Mouse (Mus musculus) limb, embryonic 12.5 days (tissue): ENCODE results near the gene Rab31. TPM values are rescaled to one million over a fixed set of nuclear protein-coding genes. Genes with fewer than 3 reads are reported as not detected.

Experiments
- ATAC-seq: fragments of 200-750 bp; cut with Nextera tagmentation; 2 replicates; pipeline ENCODE4 v1.8.0; 2017; ENCODE audit warnings: low read depth, moderate TSS enrichment; ENCODE audit not compliant: insufficient number of reproducible peaks, insufficient read depth, low FRiP score, low TSS enrichment
- H3K27ac ChIP-seq: fragments of 300-500 bp; sonication (generic); 2 replicates; pipeline ENCODE4 v1.5.1; 2016; ENCODE audit warnings: mild to moderate bottlenecking, moderate library complexity
- H3K27me3 ChIP-seq: fragments of 300-500 bp; sonication (generic); 2 replicates; pipeline ENCODE4 v1.6.1; 2016; ENCODE audit warnings: mild to moderate bottlenecking, moderate library complexity
- H3K36me3 ChIP-seq: fragments of 300-500 bp; sonication (generic); 2 replicates; pipeline ENCODE4 v1.6.1; 2016; ENCODE audit warnings: mild to moderate bottlenecking, moderate library complexity
- H3K4me1 ChIP-seq: fragments of 300-500 bp; sonication (generic); replicated peaks from 2 replicates; pipeline ENCODE4 v1.6.1; 2016
- H3K4me2 ChIP-seq: fragments of 300-500 bp; sonication (generic); 2 replicates; pipeline ENCODE4 v1.6.1; 2016; ENCODE audit warnings: mild to moderate bottlenecking, moderate library complexity
- H3K4me3 ChIP-seq: fragments of 300-500 bp; sonication (generic); replicated peaks from 2 replicates; pipeline ENCODE4 v1.5.1; 2016; ENCODE audit warnings: mild to moderate bottlenecking
- H3K9ac ChIP-seq: fragments of 300-500 bp; sonication (generic); replicated peaks from 2 replicates; pipeline ENCODE4 v1.6.1; 2016; ENCODE audit warnings: mild to moderate bottlenecking, moderate library complexity
- H3K9me3 ChIP-seq: fragments of 300-500 bp; sonication (generic); 2 replicates; pipeline ENCODE4 v1.6.1; 2016; ENCODE audit warnings: mild to moderate bottlenecking, moderate library complexity
- WGBS: fragments of 180-500 bp; shearing (Covaris S2); methylation state at CpG from one replicate; pipeline ENCODE4 v1.1.7; 2016; 5-methylcytosine and 5-hydroxymethylcytosine counted together
- polyA plus RNA-seq: library from polyadenylated mRNA; unstranded; fragments of >200 nt; fragmentation: Nextera tagmentation; extraction: Ambion mirVana; gene quantifications from 2 replicates; pipeline ENCODE4 v1.2.1, GENCODE M21; 2016

The Rab31 gene
- polyA plus RNA-seq, 1 experiment from 2014 or later, result 54.0 TPM

DNA sequence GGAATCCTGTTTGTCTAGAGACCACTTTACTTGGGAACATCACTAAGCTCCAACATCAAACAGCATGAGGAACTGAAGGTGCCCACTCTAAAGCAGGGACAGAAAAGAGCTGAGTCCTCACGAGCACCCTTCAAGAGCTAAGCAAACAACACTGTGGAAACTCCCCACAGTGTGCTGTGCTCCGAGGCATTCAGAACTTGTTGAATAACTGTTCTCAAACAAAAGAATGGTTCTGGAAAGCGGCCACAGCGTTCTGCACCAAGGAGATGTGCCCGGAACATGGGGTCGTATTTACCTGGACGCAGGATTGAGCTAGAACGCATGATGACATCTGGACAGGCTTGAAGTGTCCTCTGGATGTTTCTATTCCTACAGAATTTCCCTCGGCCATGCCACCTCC, 114.6 kb downstream of the Rab31 start:
- no peaks in the 10 kb centered on the region for H3K9me3 ChIP-seq
- no peaks in the 10 kb centered on the region for H3K36me3 ChIP-seq
- H3K27ac ChIP-seq, result no peak overlapping the region
- no peak overlapping the region for H3K4me2 ChIP-seq
- H3K27me3 ChIP-seq, result no peaks in the 10 kb centered on the region
- ATAC-seq, result no peak
- H3K4me3 ChIP-seq, result no peak overlapping the region
- 95% methylated on average over 9 of the region's 9 CpGs for WGBS
- H3K4me1 ChIP-seq, result no peaks in the 10 kb centered on the region
- no peak overlapping the region for H3K9ac ChIP-seq

DNA sequence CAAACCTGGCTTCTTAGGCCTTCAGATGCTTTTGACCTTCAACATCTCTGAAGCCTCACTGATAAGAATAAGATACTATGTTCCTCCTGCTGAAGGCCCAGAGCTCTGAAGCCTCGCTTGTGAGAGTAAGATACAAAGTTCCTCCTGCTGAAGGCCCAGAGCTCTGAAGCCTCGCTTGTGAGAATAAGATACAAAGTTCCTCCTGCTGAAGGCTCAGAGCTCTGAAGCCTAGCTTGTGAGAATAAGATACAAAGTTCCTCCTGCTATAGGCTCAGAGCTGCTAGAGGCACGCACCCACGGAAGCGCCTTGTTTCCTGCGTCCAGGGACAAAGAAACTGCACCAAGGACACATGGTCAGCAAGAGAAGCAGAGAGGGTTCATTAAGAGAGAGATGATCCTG, 115.8 kb downstream of the Rab31 start:
- H3K9me3 ChIP-seq, result no peaks in the 10 kb centered on the region
- no peak overlapping the region for H3K4me2 ChIP-seq
- H3K36me3 ChIP-seq, result peaks cover 7% of the 10 kb centered on the region; the same call in 1 of the 2 replicates
- no peak for ATAC-seq
- no peak overlapping the region for H3K4me3 ChIP-seq
- no peak overlapping the region for H3K9ac ChIP-seq
- H3K4me1 ChIP-seq, result no peaks in the 10 kb centered on the region
- 93% methylated on average over 6 of the region's 6 CpGs for WGBS
- H3K27ac ChIP-seq, result no peak overlapping the region
- H3K27me3 ChIP-seq, result no peaks in the 10 kb centered on the region

DNA sequence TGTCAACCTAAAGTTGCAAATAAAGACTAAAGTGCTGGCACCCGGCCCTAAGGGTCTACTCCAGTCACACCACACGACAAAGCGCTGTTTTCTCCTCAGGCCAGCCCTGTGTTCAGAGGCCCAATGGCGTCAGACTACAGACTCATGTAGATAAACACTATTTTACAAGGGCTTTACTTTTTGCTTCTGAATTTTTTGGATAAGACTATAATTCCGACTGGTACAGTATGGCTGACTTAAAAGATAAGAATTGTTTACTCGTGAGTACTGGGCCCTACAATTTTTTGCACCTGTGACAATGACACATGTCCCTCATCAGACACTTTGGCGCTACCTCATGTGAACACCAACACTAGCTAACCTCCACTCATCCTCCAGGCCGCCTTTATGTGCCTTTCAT, 116.5 kb downstream of the Rab31 start:
- no peak for ATAC-seq
- no peak overlapping the region for H3K27ac ChIP-seq
- no peaks in the 10 kb centered on the region for H3K9me3 ChIP-seq
- no peak overlapping the region for H3K4me2 ChIP-seq
- no peaks in the 10 kb centered on the region for H3K4me1 ChIP-seq
- WGBS, result 89% methylated on average over 8 of the region's 8 CpGs
- H3K36me3 ChIP-seq, result peaks cover 11% of the 10 kb centered on the region; the same call in 1 of the 2 replicates
- H3K4me3 ChIP-seq, result no peak overlapping the region
- no peak overlapping the region for H3K9ac ChIP-seq
- H3K27me3 ChIP-seq, result no peaks in the 10 kb centered on the region

DNA sequence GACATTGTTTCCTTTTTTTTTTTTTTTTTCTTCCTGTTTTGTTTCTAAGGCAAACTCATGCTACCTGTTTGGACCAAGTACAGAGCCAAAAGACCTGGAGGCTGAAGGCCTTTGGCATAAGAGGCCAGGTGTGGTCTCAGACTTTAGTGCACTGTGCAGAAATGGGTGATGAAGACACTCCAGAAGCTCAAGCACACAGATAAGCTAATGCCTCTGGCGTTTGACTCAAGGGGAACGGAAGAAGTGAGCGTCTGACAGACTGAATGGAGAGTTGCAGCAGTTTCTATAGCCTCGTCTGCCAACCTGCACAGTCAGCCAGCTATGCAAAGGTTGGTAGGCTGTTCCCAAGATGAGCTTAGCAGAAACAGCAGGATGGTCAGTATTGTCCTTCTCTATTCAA, 116.9 kb downstream of the Rab31 start:
- Histone ChIP-seq H3K27me3 (no peaks in the 10 kb centered on the region), H3K9me3 (no peaks in the 10 kb centered on the region), H3K4me2 (no peak overlapping the region), H3K4me1 (no peaks in the 10 kb centered on the region), H3K4me3 (no peak overlapping the region), H3K27ac (no peak overlapping the region), H3K36me3 (peaks cover 11% of the 10 kb centered on the region; the same call in 1 of the 2 replicates), H3K9ac (no peak overlapping the region)
- no peak for ATAC-seq
- WGBS, result 90% methylated on average over 4 of the region's 4 CpGs

DNA sequence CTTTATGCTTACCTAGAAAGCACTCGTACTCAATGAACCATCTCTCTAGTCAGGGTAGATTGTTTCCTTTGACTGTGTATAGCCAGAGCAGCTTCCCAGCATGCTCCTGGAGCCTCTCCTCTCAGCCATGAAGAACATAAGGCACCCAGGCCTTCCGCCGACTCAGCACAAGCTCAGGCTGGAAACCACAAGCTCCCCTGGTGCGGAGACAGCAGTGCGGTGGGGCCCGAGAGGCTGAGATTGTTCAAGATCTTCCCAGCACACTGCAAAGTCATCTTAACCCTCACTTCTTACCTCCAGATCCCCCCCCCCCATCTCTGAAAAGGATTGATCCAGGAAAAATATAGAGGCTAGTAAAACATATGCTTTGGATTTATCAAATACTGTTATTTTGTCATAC, 122.0 kb downstream of the Rab31 start:
- Histone ChIP-seq H3K36me3 (peaks cover 11% of the 10 kb centered on the region; the same call in 1 of the 2 replicates), H3K4me3 (no peak overlapping the region), H3K4me1 (no peaks in the 10 kb centered on the region), H3K9ac (no peak overlapping the region), H3K4me2 (no peak overlapping the region), H3K27me3 (no peaks in the 10 kb centered on the region), H3K27ac (no peak overlapping the region), H3K9me3 (no peaks in the 10 kb centered on the region)
- WGBS, result 90% methylated on average over 6 of the region's 6 CpGs
- no peak for ATAC-seq

DNA sequence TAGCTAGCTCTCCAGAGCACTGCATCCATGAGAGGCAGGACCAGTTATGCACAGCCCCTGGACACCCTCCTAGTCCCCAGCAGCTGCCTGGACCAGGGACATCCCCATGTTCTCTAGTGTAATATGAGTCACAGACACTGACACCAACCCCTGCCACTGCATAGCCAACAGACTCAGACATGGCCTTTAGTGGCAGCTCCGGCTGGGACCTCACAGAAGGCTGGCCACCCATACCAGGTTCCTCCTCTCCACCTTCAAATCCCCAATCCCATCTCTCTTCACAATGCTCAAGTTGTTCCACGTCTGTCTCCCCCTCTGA, 123.4 kb downstream of the Rab31 start:
- Histone ChIP-seq H3K9ac (no peak overlapping the region), H3K4me1 (no peaks in the 10 kb centered on the region), H3K4me2 (no peak overlapping the region), H3K27ac (no peak overlapping the region), H3K9me3 (no peaks in the 10 kb centered on the region), H3K4me3 (no peak overlapping the region), H3K27me3 (no peaks in the 10 kb centered on the region), H3K36me3 (peaks cover 11% of the 10 kb centered on the region; the same call in 1 of the 2 replicates)
- 90% methylated on average over 2 of the region's 2 CpGs for WGBS
- no peak for ATAC-seq

DNA sequence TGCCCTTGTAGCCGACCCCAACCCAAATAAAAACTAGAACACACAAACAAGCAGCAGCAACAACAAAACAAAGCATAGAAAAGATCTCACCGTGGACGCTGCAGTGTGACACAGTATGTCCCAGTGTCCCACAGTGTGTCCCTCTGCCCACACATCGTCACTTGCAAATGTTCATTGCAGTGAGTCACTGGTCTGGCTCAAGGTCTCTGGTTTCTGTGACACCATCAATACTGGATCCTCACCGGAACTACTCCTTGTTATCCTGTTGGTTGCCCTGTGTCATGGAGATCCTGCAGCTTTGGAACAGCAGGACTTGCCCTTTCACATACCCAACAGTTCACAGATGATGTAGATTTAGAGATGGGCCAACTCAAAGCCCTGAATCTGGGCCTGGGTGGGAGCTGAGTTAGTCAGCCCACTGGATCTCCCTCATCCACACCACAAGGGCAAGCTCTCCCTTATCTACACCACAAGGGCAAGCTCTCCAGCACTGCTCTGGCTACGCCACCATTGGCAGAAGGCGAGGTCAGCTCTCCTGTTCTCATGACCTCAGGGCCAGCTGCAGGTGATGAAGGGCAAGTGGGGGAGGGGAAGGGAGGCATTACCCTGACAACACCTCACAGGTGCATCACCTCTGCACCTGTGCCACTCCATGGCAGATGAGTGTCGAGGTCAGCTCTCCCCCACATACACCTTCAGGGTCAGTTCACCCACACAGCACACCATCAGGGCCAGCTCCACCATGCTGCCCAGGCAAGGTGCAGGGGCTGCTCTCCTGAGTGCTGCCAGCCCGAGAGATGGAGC, 124.0 kb downstream of the Rab31 start:
- no peak for ATAC-seq

DNA sequence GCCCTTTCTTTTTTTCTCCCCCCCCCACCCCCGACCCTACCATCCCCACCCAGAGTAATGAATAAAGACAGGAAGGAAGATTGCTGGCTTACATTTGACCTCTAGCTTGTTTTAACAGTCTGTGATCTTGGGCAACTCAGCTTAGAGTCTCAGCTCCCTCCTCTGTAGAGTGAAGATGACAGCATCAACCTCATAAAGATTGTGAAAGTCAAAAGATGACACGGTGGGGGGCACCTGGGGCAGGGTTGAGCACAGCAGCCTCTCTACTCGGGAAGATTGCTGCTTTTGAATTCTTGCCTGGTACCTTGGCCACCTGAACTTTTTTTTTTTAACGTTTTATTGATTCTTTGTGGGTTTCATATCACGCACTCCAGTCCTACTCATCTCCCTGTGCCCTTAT, 124.6 kb downstream of the Rab31 start:
- Histone ChIP-seq H3K36me3 (peaks cover 11% of the 10 kb centered on the region; the same call in 1 of the 2 replicates), H3K4me1 (peaks cover 8% of the 10 kb centered on the region), H3K9me3 (no peaks in the 10 kb centered on the region), H3K9ac (no peak overlapping the region), H3K4me3 (no peak overlapping the region), H3K27ac (no peak overlapping the region), H3K27me3 (no peaks in the 10 kb centered on the region), H3K4me2 (no peak overlapping the region)
- 66% methylated on average over 5 of the region's 5 CpGs for WGBS
- no peak for ATAC-seq

More for the DNA sequence above, 124.0 kb downstream of the Rab31 start:
- no peak overlapping the region for H3K4me3 ChIP-seq
- H3K36me3 ChIP-seq, result peaks cover 11% of the 10 kb centered on the region; the same call in 1 of the 2 replicates
- H3K4me2 ChIP-seq, result no peak overlapping the region
- no peaks in the 10 kb centered on the region for H3K27me3 ChIP-seq
- H3K27ac ChIP-seq, result no peak overlapping the region
- H3K9me3 ChIP-seq, result no peaks in the 10 kb centered on the region
- 83% methylated on average over 9 of the region's 9 CpGs for whole genome bisulfite sequencing
- H3K9ac ChIP-seq, result no peak overlapping the region
- peaks cover 2% of the 10 kb centered on the region for H3K4me1 ChIP-seq

DNA sequence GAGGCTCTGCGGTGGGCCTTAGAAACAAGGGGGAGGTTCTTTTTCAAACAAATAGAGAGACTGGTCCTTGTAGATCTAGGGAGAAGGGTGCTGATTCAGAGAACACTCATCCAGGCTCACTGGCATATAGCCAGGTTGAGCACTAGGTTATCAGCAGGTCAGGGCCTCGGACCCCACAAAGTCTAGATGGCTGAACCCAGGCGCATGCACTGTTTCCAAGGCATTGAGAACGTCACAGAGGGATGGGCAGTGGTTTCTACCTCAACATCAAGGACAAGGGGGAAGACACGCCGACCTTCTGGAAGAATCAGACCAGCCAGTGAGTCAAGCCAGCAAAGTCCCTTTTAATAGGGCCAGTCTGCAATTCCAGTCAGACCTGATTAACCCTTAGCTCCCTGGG, 125.3 kb downstream of the Rab31 start:
- Histone ChIP-seq H3K27ac (no peak overlapping the region), H3K27me3 (no peaks in the 10 kb centered on the region), H3K4me3 (no peak overlapping the region), H3K9me3 (no peaks in the 10 kb centered on the region), H3K4me1 (peaks cover 14% of the 10 kb centered on the region), H3K4me2 (no peak overlapping the region), H3K9ac (no peak overlapping the region), H3K36me3 (peaks cover 8% of the 10 kb centered on the region; the same call in 1 of the 2 replicates)
- WGBS, result 81% methylated on average over 6 of the region's 6 CpGs
- ATAC-seq, result no peak

DNA sequence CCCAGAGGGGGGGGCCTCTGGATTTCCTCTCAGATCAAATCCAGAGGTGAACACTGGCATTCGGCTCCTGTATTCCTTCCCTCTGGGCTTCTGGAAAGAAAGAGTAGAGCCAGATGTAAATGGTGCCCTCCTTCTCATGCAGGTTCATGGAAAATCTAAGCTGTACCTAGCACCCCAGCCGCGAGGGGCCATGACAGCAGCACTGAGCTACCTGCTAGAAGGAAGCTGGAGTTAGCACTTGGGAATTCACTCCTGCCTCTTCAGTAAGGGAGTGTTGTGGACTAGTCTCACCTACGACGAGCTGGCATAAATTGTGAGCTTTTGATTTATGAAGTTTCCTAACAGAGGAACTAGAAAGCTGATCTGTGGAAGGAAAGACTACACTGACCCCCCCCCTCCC, 129.0 kb downstream of the Rab31 start:
- H3K4me2 ChIP-seq, result no peak overlapping the region
- no peak overlapping the region; the same call in 1 of the 2 replicates for H3K27ac ChIP-seq
- WGBS, result 69% methylated on average over 5 of the region's 5 CpGs

DNA sequence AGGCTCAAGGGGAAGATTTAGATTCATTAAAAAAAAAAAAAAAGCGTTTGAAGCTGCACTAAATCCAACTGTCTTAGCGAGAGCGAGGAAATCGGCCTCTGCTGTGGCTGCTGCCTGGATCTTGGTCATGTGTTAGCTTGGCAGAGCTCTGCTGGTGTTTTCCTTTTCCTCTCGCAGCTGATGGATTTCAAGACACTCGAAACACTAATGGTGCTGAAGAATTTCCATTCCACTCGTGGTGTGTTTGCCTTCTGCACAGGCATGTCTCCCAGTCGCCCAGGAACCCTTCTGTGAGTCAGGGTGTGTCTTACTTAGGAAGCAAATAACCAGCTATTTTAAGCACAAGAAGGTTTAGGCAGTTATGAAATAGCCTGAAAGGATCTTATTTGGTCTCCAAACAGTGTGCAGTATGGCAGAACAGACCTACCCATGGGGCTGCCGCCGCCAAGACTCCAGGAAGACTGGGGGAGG, 129.5 kb downstream of the Rab31 start:
- Histone ChIP-seq H3K9ac (no peak overlapping the region), H3K36me3 (no peaks in the 10 kb centered on the region), H3K4me2 (no peak overlapping the region), H3K27ac (no peak overlapping the region; the same call in 1 of the 2 replicates), H3K4me3 (no peak overlapping the region), H3K9me3 (no peaks in the 10 kb centered on the region), H3K4me1 (peaks cover 14% of the 10 kb centered on the region), H3K27me3 (no peaks in the 10 kb centered on the region)
- no peak for ATAC-seq
- WGBS, result 54% methylated on average over 10 of the region's 10 CpGs

More for the DNA sequence above, 129.0 kb downstream of the Rab31 start:
- no peaks in the 10 kb centered on the region for H3K27me3 ChIP-seq
- no peak for ATAC-seq
- H3K9ac ChIP-seq, result no peak overlapping the region
- H3K4me1 ChIP-seq, result peaks cover 14% of the 10 kb centered on the region
- H3K4me3 ChIP-seq, result no peak overlapping the region
- H3K9me3 ChIP-seq, result no peaks in the 10 kb centered on the region
- H3K36me3 ChIP-seq, result no peaks in the 10 kb centered on the region

DNA sequence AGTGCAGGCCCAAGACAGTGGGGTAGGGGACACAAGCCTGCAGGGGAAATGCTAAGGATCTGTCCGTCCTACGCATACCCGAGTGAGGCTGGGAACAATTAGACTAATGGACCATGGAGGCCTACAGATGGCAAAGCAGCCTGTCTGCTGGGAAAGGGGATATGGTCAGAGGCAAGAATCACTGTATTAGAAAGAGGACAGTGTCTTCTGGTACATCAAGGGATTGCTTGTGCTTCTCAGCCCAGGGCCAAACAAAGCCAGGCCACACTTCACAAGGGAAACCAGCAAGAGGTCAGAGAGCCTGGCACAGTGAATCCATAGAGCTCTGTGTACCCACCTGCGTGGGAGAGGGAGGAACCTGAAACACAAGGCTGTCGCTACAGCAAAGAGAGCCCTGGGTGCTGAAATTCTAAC, 130.0 kb downstream of the Rab31 start:
- Histone ChIP-seq H3K36me3 (no peaks in the 10 kb centered on the region), H3K9ac (no peak overlapping the region), H3K4me3 (no peak overlapping the region), H3K9me3 (no peaks in the 10 kb centered on the region), H3K27ac (no peak overlapping the region), H3K27me3 (no peaks in the 10 kb centered on the region), H3K4me1 (peaks cover 14% of the 10 kb centered on the region), H3K4me2 (no peak overlapping the region)
- 51% methylated on average over 5 of the region's 5 CpGs for WGBS
- no peak for ATAC-seq
